Mouse (Mus musculus) ES-Bruce4 (cell line): ENCODE data around the gene Hdac9. TPM values are rescaled to one million over a fixed set of nuclear protein-coding genes. Genes with fewer than 3 reads are reported as not detected.

Experiments
- H3K27ac ChIP-seq: 2 replicates; pipeline ENCODE4 v1.5.1; 2012; ENCODE audit warnings: low read length, inconsistent platforms; ENCODE audit not compliant: insufficient read depth
- H3K27me3 ChIP-seq: 2 replicates; pipeline ENCODE4 v1.6.1; 2012; ENCODE audit warnings: mild to moderate bottlenecking, low read length, inconsistent platforms; ENCODE audit not compliant: control insufficient read depth, poor library complexity, insufficient read depth, severe bottlenecking
- H3K36me3 ChIP-seq: 2 replicates; pipeline ENCODE4 v1.6.1; 2012; ENCODE audit warnings: inconsistent platforms, mild to moderate bottlenecking, low read length, moderate library complexity; ENCODE audit not compliant: control insufficient read depth, poor library complexity, insufficient read depth, severe bottlenecking
- H3K4me1 ChIP-seq: one replicate; pipeline ENCODE4 v1.8.1; 2011; ENCODE audit warnings: low read length; ENCODE audit not compliant: control insufficient read depth, insufficient read depth
- H3K4me3 ChIP-seq: 2 replicates; pipeline ENCODE4 v1.5.1; 2011; ENCODE audit warnings: low read depth, mild to moderate bottlenecking, low read length
- H3K9ac ChIP-seq: 2 replicates; pipeline ENCODE4 v1.6.1; 2012; ENCODE audit warnings: low read depth, mild to moderate bottlenecking, inconsistent platforms; ENCODE audit not compliant: poor library complexity, severe bottlenecking
- H3K9me3 ChIP-seq: replicated peaks from 2 replicates; pipeline ENCODE4 v1.6.1; 2012; ENCODE audit warnings: mild to moderate bottlenecking, low read length, inconsistent platforms; ENCODE audit not compliant: control insufficient read depth, poor library complexity, insufficient read depth, severe bottlenecking
- CTCF ChIP-seq: IDR thresholded peaks from one replicate; pipeline ENCODE4 v1.8.1; 2011; ENCODE audit warnings: low read depth, low read length
- EP300 ChIP-seq: IDR thresholded peaks from 2 replicates; pipeline ENCODE4 v1.6.1; 2011; ENCODE audit warnings: low read depth, low read length; ENCODE audit not compliant: insufficient read depth
- POLR2A ChIP-seq: IDR thresholded peaks from one replicate; pipeline ENCODE4 v1.8.1; 2011; ENCODE audit warnings: low read length; ENCODE audit not compliant: insufficient read depth
- polyA plus RNA-seq: library from polyadenylated mRNA; stranded (reverse); fragments of >200 nt; gene quantifications from 2 replicates; pipeline ENCODE4 v1.2.4, GENCODE M21; 2011; ENCODE audit warnings: low read depth; ENCODE audit not compliant: missing spikeins, insufficient read depth, insufficient read length

Gene Hdac9
- polyA plus RNA-seq, 1 experiment = 1.6 TPM

- Histone ChIP-seq H3K4me3 (no peak overlapping the region), H3K9me3 (no peaks in the 10 kb centered on the region), H3K4me1 (no peaks in the 10 kb centered on the region), H3K36me3 (no peaks in the 10 kb centered on the region), H3K27me3 (no peaks in the 10 kb centered on the region), H3K9ac (no peak overlapping the region), H3K27ac (no peak overlapping the region)
- no peak for TF ChIP-seq CTCF
These were observed 193.9 kb downstream of the Hdac9 start for GRCm38 (mm10) chr12:34722831-34723490.

GRCm38 (mm10) chr12:34720906-34721305 lies 196.0 kb downstream of the Hdac9 start:
- H3K9me3 ChIP-seq = no peaks in the 10 kb centered on the region
- no peaks in the 10 kb centered on the region for H3K4me1 ChIP-seq
- TF ChIP-seq EP300 (no peak), CTCF (no peak), POLR2A (no peak)
- no peaks in the 10 kb centered on the region for H3K27me3 ChIP-seq
- no peak overlapping the region for H3K4me3 ChIP-seq
- no peaks in the 10 kb centered on the region for H3K36me3 ChIP-seq
- H3K9ac ChIP-seq = no peak overlapping the region
- no peak overlapping the region for H3K27ac ChIP-seq

DNA sequence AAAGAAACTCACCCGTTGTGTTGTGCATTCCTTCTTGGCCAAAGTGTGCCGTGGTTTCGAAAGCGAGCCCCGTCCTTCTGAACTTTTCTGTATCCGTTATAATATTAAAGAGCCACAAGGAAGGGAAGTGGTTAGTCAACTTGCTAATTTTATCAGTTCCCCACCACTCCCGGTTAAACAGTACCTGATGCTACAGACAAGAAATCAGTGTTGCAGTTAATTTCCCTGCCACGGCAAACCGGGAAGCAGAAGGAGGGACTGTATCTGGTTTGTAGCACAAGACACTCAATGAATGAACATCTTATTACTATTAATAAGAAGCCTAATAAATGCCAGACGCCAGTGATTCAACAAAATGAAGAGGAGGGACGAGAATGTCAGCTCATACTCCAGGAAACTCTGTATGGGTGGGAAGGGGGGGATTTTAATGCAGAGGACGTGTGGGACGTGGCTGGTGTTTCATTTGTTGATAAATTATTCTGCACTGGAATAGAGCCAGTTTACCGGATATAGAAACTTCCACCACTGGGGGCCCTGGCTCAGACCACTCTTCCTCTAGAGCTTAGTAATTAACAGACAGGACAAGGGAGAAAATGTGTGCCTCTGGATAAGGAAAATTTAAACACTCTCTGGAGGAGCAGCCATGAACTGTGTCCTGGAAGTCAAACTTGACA lies 202.5 kb downstream of the Hdac9 start:
- Histone ChIP-seq H3K9ac (no peak overlapping the region), H3K27me3 (no peaks in the 10 kb centered on the region), H3K9me3 (no peaks in the 10 kb centered on the region), H3K36me3 (no peaks in the 10 kb centered on the region), H3K4me3 (no peak overlapping the region), H3K27ac (no peak overlapping the region), H3K4me1 (no peaks in the 10 kb centered on the region)
- TF ChIP-seq CTCF = no peak
- TF ChIP-seq POLR2A = no peak
- no peak for TF ChIP-seq EP300

DNA sequence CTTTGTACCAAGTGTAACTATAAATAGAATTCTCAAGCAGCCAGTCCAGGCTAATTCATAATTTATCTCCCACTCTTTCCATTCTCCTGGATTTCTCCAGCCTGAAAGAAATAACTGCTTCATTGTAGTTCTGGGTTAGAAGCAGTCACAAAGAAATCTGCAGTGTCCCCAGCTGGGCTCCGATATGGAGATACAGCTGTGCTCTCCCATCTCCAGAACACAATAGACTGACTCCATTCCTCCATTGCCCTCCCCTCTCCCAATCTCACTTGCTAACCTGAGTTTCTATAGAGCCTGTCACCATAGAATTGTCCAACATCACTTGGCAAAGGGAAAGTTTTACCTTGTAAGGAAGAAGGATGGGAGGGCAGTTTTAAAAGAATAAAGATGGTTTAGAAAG lies 218.9 kb downstream of the Hdac9 start:
- H3K9me3 ChIP-seq = no peaks in the 10 kb centered on the region
- no peak for TF ChIP-seq POLR2A
- TF ChIP-seq CTCF = no peak
- TF ChIP-seq EP300 = no peak
- no peaks in the 10 kb centered on the region for H3K27me3 ChIP-seq
- no peak overlapping the region for H3K27ac ChIP-seq
- H3K4me3 ChIP-seq = no peak overlapping the region
- H3K9ac ChIP-seq = no peak overlapping the region
- H3K36me3 ChIP-seq = no peaks in the 10 kb centered on the region
- H3K4me1 ChIP-seq = no peaks in the 10 kb centered on the region

- Histone ChIP-seq H3K4me3 (no peak overlapping the region), H3K27me3 (no peaks in the 10 kb centered on the region), H3K4me1 (no peaks in the 10 kb centered on the region), H3K27ac (no peak overlapping the region), H3K9me3 (no peaks in the 10 kb centered on the region), H3K9ac (no peak overlapping the region), H3K36me3 (no peaks in the 10 kb centered on the region)
- no peak for TF ChIP-seq POLR2A
- no peak for TF ChIP-seq CTCF
- TF ChIP-seq EP300 = no peak
These were observed 220.2 kb downstream of the Hdac9 start for GRCm38 (mm10) chr12:34696736-34697135.

GRCm38 (mm10) chr12:34688941-34689340 lies 228.0 kb downstream of the Hdac9 start:
- TF ChIP-seq CTCF (no peak), EP300 (no peak), POLR2A (no peak)
- no peak overlapping the region for H3K9ac ChIP-seq
- H3K9me3 ChIP-seq = no peaks in the 10 kb centered on the region
- no peaks in the 10 kb centered on the region for H3K36me3 ChIP-seq
- no peak overlapping the region for H3K4me3 ChIP-seq
- no peaks in the 10 kb centered on the region for H3K4me1 ChIP-seq
- H3K27ac ChIP-seq = no peak overlapping the region
- no peaks in the 10 kb centered on the region for H3K27me3 ChIP-seq
